Mouse (Mus musculus): ENCODE results near the gene Slc25a26. TPM values are rescaled to one million over a fixed set of nuclear protein-coding genes. Genes with fewer than 3 reads are reported as not detected.

Slc25a26 gene
- polyA plus RNA-seq, 1 experiment, result 9.5 TPM

GRCm38 (mm10) chr6:94563203-94563940, 63.2 kb downstream of the Slc25a26 start:
- Histone ChIP-seq H3K4me1 (replicated peaks; ENCODE audit: control insufficient read depth, insufficient read depth, low read length) (no peaks in the 10 kb centered on the region), H3K4me3 (ENCODE audit: control insufficient read depth, insufficient read depth, low read length) (no peak overlapping the region), H3K27ac (ENCODE audit: control insufficient read depth, insufficient read depth, low read length) (no peak overlapping the region), H3K36me3 (ENCODE audit: control insufficient read depth, insufficient read depth, low read length) (no peaks in the 10 kb centered on the region), H3K27me3 (ENCODE audit: control insufficient read depth, insufficient read depth, low read length) (no peaks in the 10 kb centered on the region)
- WGBS, result 86% methylated on average over 8 of the region's 8 CpGs
- TF ChIP-seq POLR2A (IDR thresholded peaks at IDR 0.05; ENCODE audit: control insufficient read depth, extremely low read depth, insufficient read depth, low read length, poor library complexity) (no peak), CTCF (IDR thresholded peaks at IDR 0.05; ENCODE audit: borderline replicate concordance, control insufficient read depth, extremely low read depth, insufficient read depth, low read length, poor library complexity) (no peak)
- DNase-seq, result no peak

GRCm38 (mm10) chr6:94565766-94566165, 65.6 kb downstream of the Slc25a26 start:
- Histone ChIP-seq H3K27ac (ENCODE audit: control insufficient read depth, insufficient read depth, low read length) (no peak overlapping the region), H3K36me3 (ENCODE audit: control insufficient read depth, insufficient read depth, low read length) (no peaks in the 10 kb centered on the region), H3K4me1 (replicated peaks; ENCODE audit: control insufficient read depth, insufficient read depth, low read length) (no peaks in the 10 kb centered on the region), H3K27me3 (ENCODE audit: control insufficient read depth, insufficient read depth, low read length) (no peaks in the 10 kb centered on the region), H3K4me3 (ENCODE audit: control insufficient read depth, insufficient read depth, low read length) (no peak overlapping the region)
- no peak for TF ChIP-seq POLR2A (IDR thresholded peaks at IDR 0.05; ENCODE audit: control insufficient read depth, extremely low read depth, insufficient read depth, low read length, poor library complexity)
- no peak for TF ChIP-seq CTCF (IDR thresholded peaks at IDR 0.05; ENCODE audit: borderline replicate concordance, control insufficient read depth, extremely low read depth, insufficient read depth, low read length, poor library complexity)
- DNase-seq, result no peak
- WGBS, result 92% methylated on average over 2 of the region's 2 CpGs

GRCm38 (mm10) chr6:94568040-94568439, 67.9 kb downstream of the Slc25a26 start:
- Histone ChIP-seq H3K4me3 (ENCODE audit: control insufficient read depth, insufficient read depth, low read length) (no peak overlapping the region), H3K27me3 (ENCODE audit: control insufficient read depth, insufficient read depth, low read length) (no peaks in the 10 kb centered on the region), H3K36me3 (ENCODE audit: control insufficient read depth, insufficient read depth, low read length) (no peaks in the 10 kb centered on the region), H3K4me1 (replicated peaks; ENCODE audit: control insufficient read depth, insufficient read depth, low read length) (no peaks in the 10 kb centered on the region), H3K27ac (ENCODE audit: control insufficient read depth, insufficient read depth, low read length) (no peak overlapping the region)
- no peak for DNase-seq
- TF ChIP-seq POLR2A (IDR thresholded peaks at IDR 0.05; ENCODE audit: control insufficient read depth, extremely low read depth, insufficient read depth, low read length, poor library complexity) (no peak), CTCF (IDR thresholded peaks at IDR 0.05; ENCODE audit: borderline replicate concordance, control insufficient read depth, extremely low read depth, insufficient read depth, low read length, poor library complexity) (no peak)
- WGBS, result 91% methylated on average over 2 of the region's 2 CpGs

- WGBS, result 96% methylated on average over 9 of the region's 9 CpGs
- H3K27ac ChIP-seq (ENCODE audit: control insufficient read depth, insufficient read depth, low read length), result no peak overlapping the region
- H3K27me3 ChIP-seq (ENCODE audit: control insufficient read depth, insufficient read depth, low read length), result no peaks in the 10 kb centered on the region
- H3K4me3 ChIP-seq (ENCODE audit: control insufficient read depth, insufficient read depth, low read length), result no peak overlapping the region
- no peak for DNase-seq
- no peaks in the 10 kb centered on the region for H3K4me1 ChIP-seq (replicated peaks; ENCODE audit: control insufficient read depth, insufficient read depth, low read length)
- TF ChIP-seq POLR2A (IDR thresholded peaks at IDR 0.05; ENCODE audit: control insufficient read depth, extremely low read depth, insufficient read depth, low read length, poor library complexity), result no peak
- no peak for TF ChIP-seq CTCF (IDR thresholded peaks at IDR 0.05; ENCODE audit: borderline replicate concordance, control insufficient read depth, extremely low read depth, insufficient read depth, low read length, poor library complexity)
- no peaks in the 10 kb centered on the region for H3K36me3 ChIP-seq (ENCODE audit: control insufficient read depth, insufficient read depth, low read length)
These were observed 75.5 kb downstream of the Slc25a26 start for GRCm38 (mm10) chr6:94575526-94576166.

DNA sequence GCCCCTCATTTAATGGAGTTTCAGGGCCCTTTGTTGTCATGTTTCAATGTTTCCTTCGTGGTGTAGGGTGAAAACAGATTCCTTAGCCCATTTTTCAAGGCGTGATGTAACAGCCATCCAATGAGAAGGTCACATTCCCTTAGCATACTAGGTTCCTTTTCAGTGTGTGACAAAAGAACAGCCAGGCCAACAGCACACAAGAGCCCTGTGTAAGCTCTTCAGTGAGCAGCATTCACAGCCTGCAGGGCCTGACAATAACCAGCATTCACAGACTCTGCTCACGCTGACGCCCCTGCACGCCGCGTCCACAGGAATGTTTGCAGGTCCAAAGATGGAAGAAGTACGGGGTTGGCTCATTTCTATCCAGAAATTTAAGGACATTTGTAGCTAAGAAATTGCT, 77.9 kb downstream of the Slc25a26 start:
- WGBS, result 97% methylated on average over 8 of the region's 8 CpGs
- H3K27ac ChIP-seq (ENCODE audit: control insufficient read depth, insufficient read depth, low read length), result no peak overlapping the region
- H3K4me3 ChIP-seq (ENCODE audit: control insufficient read depth, insufficient read depth, low read length), result no peak overlapping the region
- H3K36me3 ChIP-seq (ENCODE audit: control insufficient read depth, insufficient read depth, low read length), result no peaks in the 10 kb centered on the region
- DNase-seq, result no peak
- no peaks in the 10 kb centered on the region for H3K27me3 ChIP-seq (ENCODE audit: control insufficient read depth, insufficient read depth, low read length)
- TF ChIP-seq CTCF (IDR thresholded peaks at IDR 0.05; ENCODE audit: borderline replicate concordance, control insufficient read depth, extremely low read depth, insufficient read depth, low read length, poor library complexity) (no peak), POLR2A (IDR thresholded peaks at IDR 0.05; ENCODE audit: control insufficient read depth, extremely low read depth, insufficient read depth, low read length, poor library complexity) (no peak)
- no peaks in the 10 kb centered on the region for H3K4me1 ChIP-seq (replicated peaks; ENCODE audit: control insufficient read depth, insufficient read depth, low read length)

- no peaks in the 10 kb centered on the region for H3K27me3 ChIP-seq (ENCODE audit: control insufficient read depth, insufficient read depth, low read length)
- 47% methylated on average over 9 of the region's 9 CpGs for WGBS
- H3K4me3 ChIP-seq (ENCODE audit: control insufficient read depth, insufficient read depth, low read length), result no peak overlapping the region
- no peaks in the 10 kb centered on the region for H3K36me3 ChIP-seq (ENCODE audit: control insufficient read depth, insufficient read depth, low read length)
- no peak overlapping the region for H3K27ac ChIP-seq (ENCODE audit: control insufficient read depth, insufficient read depth, low read length)
- no peak for DNase-seq
- TF ChIP-seq POLR2A (IDR thresholded peaks at IDR 0.05; ENCODE audit: control insufficient read depth, extremely low read depth, insufficient read depth, low read length, poor library complexity) (no peak), CTCF (IDR thresholded peaks at IDR 0.05; ENCODE audit: borderline replicate concordance, control insufficient read depth, extremely low read depth, insufficient read depth, low read length, poor library complexity) (no peak)
- no peaks in the 10 kb centered on the region for H3K4me1 ChIP-seq (replicated peaks; ENCODE audit: control insufficient read depth, insufficient read depth, low read length)
These were observed 81.9 kb downstream of the Slc25a26 start for GRCm38 (mm10) chr6:94582055-94582454.

Measured in thymus, adult 2 months (tissue).